Mouse (Mus musculus) limb, embryonic 10.5 days (tissue): ENCODE measurements around the gene 5430419D17Rik. TPM values are rescaled to one million over a fixed set of nuclear protein-coding genes. Genes with fewer than 3 reads are reported as not detected.

Source experiments
- DNase-seq: peaks from one replicate; pipeline ENCODE4 v3.0.0-alpha.2; 2017; ENCODE audit warnings: low spot score
- H3K27ac ChIP-seq: fragments of 300-500 bp; sonication (generic); 2 replicates; pipeline ENCODE4 v1.5.1; 2016; ENCODE audit warnings: mild to moderate bottlenecking
- H3K27me3 ChIP-seq: fragments of 300-500 bp; sonication (generic); 2 replicates; pipeline ENCODE4 v1.6.1; 2016; ENCODE audit warnings: low read depth, mild to moderate bottlenecking; ENCODE audit not compliant: poor library complexity, severe bottlenecking
- H3K36me3 ChIP-seq: fragments of 300-500 bp; sonication (generic); 2 replicates; pipeline ENCODE4 v1.6.1; 2016; ENCODE audit warnings: mild to moderate bottlenecking, moderate library complexity
- H3K4me1 ChIP-seq: fragments of 300-500 bp; sonication (generic); 2 replicates; pipeline ENCODE4 v1.6.1; 2016
- H3K4me3 ChIP-seq: fragments of 300-500 bp; sonication (generic); 2 replicates; pipeline ENCODE4 v1.5.1; 2016; ENCODE audit warnings: mild to moderate bottlenecking, moderate library complexity
- H3K9me3 ChIP-seq: fragments of 300-500 bp; sonication (generic); replicated peaks from 2 replicates; pipeline ENCODE4 v1.6.1; 2016; ENCODE audit warnings: mild to moderate bottlenecking
- WGBS: fragments of 180-500 bp; shearing (Covaris S2); methylation state at CpG from one replicate; pipeline ENCODE4 v1.1.7; 2016; 5-methylcytosine and 5-hydroxymethylcytosine counted together
- polyA plus RNA-seq: library from polyadenylated mRNA; unstranded; fragments of >200 nt; fragmentation: Nextera tagmentation; extraction: Ambion mirVana; gene quantifications from 2 replicates; pipeline ENCODE4 v1.2.1, GENCODE M21; 2016

5430419D17Rik gene
- not detected in 2 replicates for polyA plus RNA-seq

- no peak within 1 kb of the TSS for H3K27ac ChIP-seq
- no peak within 1 kb of the TSS for H3K4me3 ChIP-seq
- no peaks in the 10 kb centered on the region for H3K27me3 ChIP-seq
- H3K9me3 ChIP-seq, result no peaks in the 10 kb centered on the region
- 92% methylated on average over 9 of the region's 9 CpGs for WGBS
- peaks cover 8% of the 10 kb centered on the region for H3K4me1 ChIP-seq
- H3K36me3 ChIP-seq, result no peaks in the 10 kb centered on the region
- DNase-seq, result no peak
Measured at GRCm38 (mm10) chr7:131174121-131174520, at the start of gene 5430419D17Rik. Gene 5430419D17Rik (plus strand): TSS chr7:131174402.

- Histone ChIP-seq H3K27me3 (no peaks in the 10 kb centered on the region), H3K36me3 (no peaks in the 10 kb centered on the region), H3K27ac (no peak overlapping the region), H3K4me3 (no peak overlapping the region), H3K9me3 (no peaks in the 10 kb centered on the region), H3K4me1 (peaks cover 7% of the 10 kb centered on the region; the same call in 1 of the 2 replicates)
- DNase-seq, result no peak
- 65% methylated on average over 12 of the region's 12 CpGs for WGBS
Measured at GRCm38 (mm10) chr7:131130021-131130420, 44.2 kb upstream of the 5430419D17Rik start.

- Histone ChIP-seq H3K27me3 (no peaks in the 10 kb centered on the region), H3K36me3 (no peaks in the 10 kb centered on the region), H3K9me3 (no peaks in the 10 kb centered on the region), H3K27ac (no peak overlapping the region), H3K4me3 (no peak overlapping the region), H3K4me1 (peaks cover 7% of the 10 kb centered on the region; the same call in 1 of the 2 replicates)
- WGBS, result 78% methylated on average over 3 of the region's 3 CpGs
- no peak for DNase-seq
Measured at GRCm38 (mm10) chr7:131133181-131133580, 41.0 kb upstream of the 5430419D17Rik start.

GRCm38 (mm10) chr7:131146214-131146613 is 28.0 kb upstream of the 5430419D17Rik start, which contains the start of gene 4933402N03Rik:
Gene 4933402N03Rik (minus strand): TSS chr7:131146314.
- Histone ChIP-seq H3K9me3 (no peaks in the 10 kb centered on the region), H3K27me3 (no peaks in the 10 kb centered on the region), H3K36me3 (no peaks in the 10 kb centered on the region), H3K4me3 (no peak within 1 kb of the TSS), H3K4me1 (no peaks in the 10 kb centered on the region), H3K27ac (no peak within 1 kb of the TSS)
- no peak for DNase-seq
- 84% methylated on average over 2 of the region's 2 CpGs for WGBS

GRCm38 (mm10) chr7:131150179-131150578 is 24.0 kb upstream of the 5430419D17Rik start:
- no peaks in the 10 kb centered on the region for H3K36me3 ChIP-seq
- no peaks in the 10 kb centered on the region for H3K27me3 ChIP-seq
- H3K9me3 ChIP-seq, result no peaks in the 10 kb centered on the region
- H3K4me1 ChIP-seq, result no peaks in the 10 kb centered on the region
- H3K4me3 ChIP-seq, result no peak overlapping the region
- 92% methylated on average over 3 of the region's 3 CpGs for WGBS
- no peak for DNase-seq
- no peak overlapping the region for H3K27ac ChIP-seq

GRCm38 (mm10) chr7:131153044-131153443 is 21.2 kb upstream of the 5430419D17Rik start:
- DNase-seq, result no peak
- Histone ChIP-seq H3K4me3 (no peak overlapping the region), H3K27me3 (no peaks in the 10 kb centered on the region), H3K27ac (no peak overlapping the region), H3K4me1 (no peaks in the 10 kb centered on the region), H3K36me3 (no peaks in the 10 kb centered on the region), H3K9me3 (no peaks in the 10 kb centered on the region)
- WGBS, result 82% methylated on average over 5 of the region's 5 CpGs

- no peaks in the 10 kb centered on the region for H3K9me3 ChIP-seq
- H3K27ac ChIP-seq, result no peak overlapping the region
- no peak for DNase-seq
- H3K36me3 ChIP-seq, result no peaks in the 10 kb centered on the region
- H3K4me3 ChIP-seq, result no peak overlapping the region
- no peaks in the 10 kb centered on the region for H3K4me1 ChIP-seq
- 76% methylated on average over 7 of the region's 7 CpGs for WGBS
- no peaks in the 10 kb centered on the region for H3K27me3 ChIP-seq
Measured at GRCm38 (mm10) chr7:131162251-131162650, 12.0 kb upstream of the 5430419D17Rik start.

- WGBS, result 75% methylated on average over 3 of the region's 3 CpGs
- H3K36me3 ChIP-seq, result no peaks in the 10 kb centered on the region
Measured at GRCm38 (mm10) chr7:131167771-131168170, 6.4 kb upstream of the 5430419D17Rik start.

GRCm38 (mm10) chr7:131169099-131169498 is 5.1 kb upstream of the 5430419D17Rik start:
- H3K4me3 ChIP-seq, result no peak overlapping the region
- H3K4me1 ChIP-seq, result no peaks in the 10 kb centered on the region
- no peaks in the 10 kb centered on the region for H3K9me3 ChIP-seq
- H3K27me3 ChIP-seq, result no peaks in the 10 kb centered on the region
- H3K27ac ChIP-seq, result no peak overlapping the region
- no peaks in the 10 kb centered on the region for H3K36me3 ChIP-seq
- 72% methylated on average over 2 of the region's 2 CpGs for WGBS
- DNase-seq, result no peak

More at GRCm38 (mm10) chr7:131167771-131168170, 6.4 kb upstream of the 5430419D17Rik start:
- H3K27me3 ChIP-seq, result no peaks in the 10 kb centered on the region
- DNase-seq, result no peak
- H3K4me1 ChIP-seq, result no peaks in the 10 kb centered on the region
- H3K27ac ChIP-seq, result no peak overlapping the region
- H3K4me3 ChIP-seq, result no peak overlapping the region
- no peaks in the 10 kb centered on the region for H3K9me3 ChIP-seq

- no peaks in the 10 kb centered on the region for H3K27me3 ChIP-seq
- 40% methylated on average over 4 of the region's 4 CpGs for WGBS
- H3K27ac ChIP-seq, result no peak overlapping the region
- DNase-seq, result peak; percentile 62
- no peaks in the 10 kb centered on the region for H3K4me1 ChIP-seq
- no peaks in the 10 kb centered on the region for H3K36me3 ChIP-seq
- no peak overlapping the region for H3K4me3 ChIP-seq
- no peaks in the 10 kb centered on the region for H3K9me3 ChIP-seq
Measured at GRCm38 (mm10) chr7:131182685-131183084, 8.5 kb downstream of the 5430419D17Rik start.

- 64% methylated on average over 8 of the region's 8 CpGs for WGBS
- Histone ChIP-seq H3K27me3 (no peaks in the 10 kb centered on the region), H3K36me3 (no peaks in the 10 kb centered on the region), H3K9me3 (no peaks in the 10 kb centered on the region), H3K27ac (no peak overlapping the region), H3K4me1 (no peaks in the 10 kb centered on the region), H3K4me3 (no peak overlapping the region)
- no peak for DNase-seq
Measured at GRCm38 (mm10) chr7:131184339-131184738, 10.1 kb downstream of the 5430419D17Rik start.

GRCm38 (mm10) chr7:131187047-131187446 is 12.8 kb downstream of the 5430419D17Rik start:
- WGBS, result 82% methylated on average over 8 of the region's 8 CpGs
- Histone ChIP-seq H3K4me1 (no peaks in the 10 kb centered on the region), H3K9me3 (no peaks in the 10 kb centered on the region), H3K36me3 (no peaks in the 10 kb centered on the region), H3K27ac (no peak overlapping the region), H3K27me3 (no peaks in the 10 kb centered on the region), H3K4me3 (no peak overlapping the region)
- no peak for DNase-seq

GRCm38 (mm10) chr7:131187996-131188395 is 13.8 kb downstream of the 5430419D17Rik start:
- no peak overlapping the region for H3K4me3 ChIP-seq
- H3K4me1 ChIP-seq, result no peaks in the 10 kb centered on the region
- no peaks in the 10 kb centered on the region for H3K9me3 ChIP-seq
- no peak for DNase-seq
- no peaks in the 10 kb centered on the region for H3K27me3 ChIP-seq
- 95% methylated on average over 14 of the region's 14 CpGs for WGBS
- H3K36me3 ChIP-seq, result no peaks in the 10 kb centered on the region
- no peak overlapping the region for H3K27ac ChIP-seq

GRCm38 (mm10) chr7:131223086-131223485 is 48.9 kb downstream of the 5430419D17Rik start:
- Histone ChIP-seq H3K4me3 (no peak overlapping the region), H3K27me3 (no peaks in the 10 kb centered on the region), H3K27ac (no peak overlapping the region), H3K4me1 (no peaks in the 10 kb centered on the region), H3K9me3 (no peaks in the 10 kb centered on the region), H3K36me3 (no peaks in the 10 kb centered on the region)
- DNase-seq, result no peak
- WGBS, result 68% methylated on average over 5 of the region's 5 CpGs
